Mouse (Mus musculus) forebrain, embryonic 16.5 days (tissue): ENCODE results near the gene Lhx1. TPM values are rescaled to one million over a fixed set of nuclear protein-coding genes. Genes with fewer than 3 reads are reported as not detected.
A peak's percentile ranks its signal among the peaks of the same experiment; 100 is the strongest.

Experiments used
- ATAC-seq: fragments of 200-750 bp; cut with Nextera tagmentation; 2 replicates; pipeline ENCODE4 v1.8.0; 2017; ENCODE audit warnings: mild to moderate bottlenecking, moderate library complexity
- H3K27ac ChIP-seq: fragments of 300-500 bp; sonication (generic); 2 replicates; pipeline ENCODE4 v1.5.1; 2014; ENCODE audit warnings: low read length, control low read depth
- H3K27me3 ChIP-seq: fragments of 300-500 bp; sonication (generic); replicated peaks from 2 replicates; pipeline ENCODE4 v1.6.1; 2014; ENCODE audit warnings: low read length; ENCODE audit not compliant: control insufficient read depth, insufficient read depth
- H3K36me3 ChIP-seq: fragments of 300-500 bp; sonication (generic); 2 replicates; pipeline ENCODE4 v1.6.1; 2014; ENCODE audit not compliant: control insufficient read depth, insufficient read depth
- H3K4me1 ChIP-seq: fragments of 300-500 bp; sonication (generic); replicated peaks from 2 replicates; pipeline ENCODE4 v1.6.1; 2014; ENCODE audit warnings: low read length; ENCODE audit not compliant: control insufficient read depth, insufficient read depth
- H3K4me2 ChIP-seq: fragments of 300-500 bp; sonication (generic); 2 replicates; pipeline ENCODE4 v1.6.1; 2014; ENCODE audit warnings: mild to moderate bottlenecking, low read length, control low read depth
- H3K4me3 ChIP-seq: fragments of 300-500 bp; sonication (generic); replicated peaks from 2 replicates; pipeline ENCODE4 v1.5.1; 2014; ENCODE audit warnings: mild to moderate bottlenecking, low read length, control low read depth
- H3K9ac ChIP-seq: fragments of 300-500 bp; sonication (generic); replicated peaks from 2 replicates; pipeline ENCODE4 v1.6.1; 2014; ENCODE audit warnings: low read depth, low read length, control low read depth
- H3K9me3 ChIP-seq: fragments of 300-500 bp; sonication (generic); 2 replicates; pipeline ENCODE4 v1.6.1; 2016; ENCODE audit warnings: low read length; ENCODE audit not compliant: control insufficient read depth
- WGBS: fragments of 180-500 bp; shearing (Covaris S2); extraction: QIAGEN DNeasy Blood & Tissue Kit; methylation state at CpG from one replicate; pipeline ENCODE4 v1.1.7; 2014; 5-methylcytosine and 5-hydroxymethylcytosine counted together
- polyA plus RNA-seq: library from polyadenylated mRNA; unstranded; fragments of >200 nt; fragmentation: Nextera tagmentation; extraction: Ambion mirVana; gene quantifications from 2 replicates; pipeline ENCODE4 v1.2.1, GENCODE M21; 2015

Lhx1 gene
- polyA plus RNA-seq, 1 experiment from 2014 or later: 3.0 TPM

GRCm38 (mm10) chr11:84529143-84529755 is 3.9 kb upstream of the Lhx1 start:
- H3K4me3 ChIP-seq: no peak overlapping the region
- no peaks in the 10 kb centered on the region for H3K36me3 ChIP-seq
- peaks cover 72% of the 10 kb centered on the region for H3K27me3 ChIP-seq
- H3K4me1 ChIP-seq: peaks cover 24% of the 10 kb centered on the region
- under 1% methylated on average over 24 of the region's 24 CpGs for WGBS
- H3K4me2 ChIP-seq: peak overlapping the region; percentile 16
- no peak overlapping the region for H3K9ac ChIP-seq
- H3K27ac ChIP-seq: no peak overlapping the region
- H3K9me3 ChIP-seq: no peaks in the 10 kb centered on the region
- no peak for ATAC-seq

- peaks cover 71% of the 10 kb centered on the region for H3K27me3 ChIP-seq
- H3K9me3 ChIP-seq: no peaks in the 10 kb centered on the region
- no peak for ATAC-seq
- no peak overlapping the region for H3K4me2 ChIP-seq
- H3K36me3 ChIP-seq: no peaks in the 10 kb centered on the region
- H3K4me1 ChIP-seq: peaks cover 31% of the 10 kb centered on the region
- no peak overlapping the region for H3K9ac ChIP-seq
- H3K27ac ChIP-seq: no peak overlapping the region
- H3K4me3 ChIP-seq: no peak overlapping the region
- 1% methylated on average over 29 of the region's 29 CpGs for WGBS
Measured at GRCm38 (mm10) chr11:84526976-84527860, 1.9 kb upstream of the Lhx1 start.

DNA sequence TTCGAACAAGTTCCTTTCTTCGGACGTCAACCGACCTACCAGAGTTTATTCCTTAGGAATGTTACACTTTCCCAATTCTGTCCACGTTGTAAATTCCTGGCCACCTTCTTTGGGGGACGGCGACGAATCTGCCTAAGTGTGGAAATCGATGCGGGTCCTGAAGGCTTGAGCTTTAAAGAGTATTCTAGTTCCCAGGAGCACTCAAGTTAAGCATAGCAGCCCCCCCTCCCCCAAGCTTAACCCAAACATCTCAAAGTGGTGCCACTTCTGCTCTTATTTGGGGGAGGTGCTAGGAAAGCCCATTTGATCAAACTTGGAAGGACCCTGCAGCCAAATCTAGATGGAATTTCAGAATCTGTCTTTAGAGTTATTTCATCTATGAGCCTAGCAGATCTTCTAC is 1.1 kb upstream of the Lhx1 start:
- no peaks in the 10 kb centered on the region for H3K36me3 ChIP-seq
- 1% methylated on average over 10 of the region's 10 CpGs for WGBS
- ATAC-seq: no peak
- H3K9ac ChIP-seq: no peak overlapping the region
- H3K27ac ChIP-seq: no peak overlapping the region
- peak overlapping the region; percentile 42 for H3K4me3 ChIP-seq
- peaks cover 67% of the 10 kb centered on the region for H3K27me3 ChIP-seq
- peaks cover 31% of the 10 kb centered on the region for H3K4me1 ChIP-seq
- H3K9me3 ChIP-seq: no peaks in the 10 kb centered on the region
- no peak overlapping the region for H3K4me2 ChIP-seq

GRCm38 (mm10) chr11:84524511-84525270 is 644 bp downstream of the Lhx1 start:
- Histone ChIP-seq H3K36me3 (no peaks in the 10 kb centered on the region), H3K27me3 (peaks cover 68% of the 10 kb centered on the region), H3K4me1 (peaks cover 31% of the 10 kb centered on the region), H3K4me2 (peak overlapping the region; percentile 65), H3K27ac (no peak overlapping the region), H3K9me3 (no peaks in the 10 kb centered on the region), H3K4me3 (peak overlapping the region; percentile 42), H3K9ac (0 out of 2 replicates have a peak overlapping the region, but pooled peaks have one; percentile 5)
- ATAC-seq: peak; percentile 13; the same call in 1 of the 2 replicates
- WGBS: under 1% methylated on average over 48 of the region's 48 CpGs

DNA sequence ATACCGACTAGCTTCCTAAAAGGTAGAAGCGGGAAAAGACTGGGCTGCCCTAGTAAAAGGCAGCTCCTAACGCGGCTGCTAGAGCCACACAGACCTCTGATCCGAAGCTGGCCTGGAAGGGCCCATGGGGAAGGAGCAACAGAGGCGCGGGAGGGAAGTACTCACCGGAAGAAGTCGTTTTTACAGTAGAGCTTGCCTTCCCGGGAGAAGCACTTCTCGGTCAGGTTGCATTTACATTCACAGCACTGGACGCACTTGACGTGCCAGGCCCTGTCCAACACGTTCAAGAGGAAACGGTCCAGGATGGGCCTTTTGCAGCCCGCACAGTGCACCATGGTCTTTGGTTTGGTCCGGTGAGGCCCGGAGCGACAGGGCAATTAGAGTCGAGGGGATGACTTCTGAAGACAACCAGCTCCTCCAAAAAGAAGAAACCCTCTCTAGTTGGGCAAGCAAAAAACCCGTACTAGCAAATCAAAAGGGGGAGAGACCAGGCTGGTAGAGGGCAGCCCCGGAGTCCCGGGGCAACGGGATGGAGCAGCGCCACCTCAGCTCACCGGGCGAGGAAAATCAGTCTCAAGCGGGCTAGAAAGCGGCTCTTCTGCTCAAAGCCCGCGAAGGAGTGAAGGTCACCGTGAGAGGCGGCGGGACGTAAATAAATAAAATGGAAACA is 1.4 kb downstream of the Lhx1 start:
- ATAC-seq: no peak
- no peak overlapping the region for H3K9ac ChIP-seq
- peak overlapping the region; percentile 42 for H3K4me3 ChIP-seq
- under 1% methylated on average over 35 of the region's 35 CpGs for WGBS
- peaks cover 68% of the 10 kb centered on the region for H3K27me3 ChIP-seq
- H3K4me2 ChIP-seq: no peak overlapping the region
- peaks cover 28% of the 10 kb centered on the region for H3K4me1 ChIP-seq
- no peaks in the 10 kb centered on the region for H3K9me3 ChIP-seq
- no peaks in the 10 kb centered on the region for H3K36me3 ChIP-seq
- no peak overlapping the region for H3K27ac ChIP-seq

DNA sequence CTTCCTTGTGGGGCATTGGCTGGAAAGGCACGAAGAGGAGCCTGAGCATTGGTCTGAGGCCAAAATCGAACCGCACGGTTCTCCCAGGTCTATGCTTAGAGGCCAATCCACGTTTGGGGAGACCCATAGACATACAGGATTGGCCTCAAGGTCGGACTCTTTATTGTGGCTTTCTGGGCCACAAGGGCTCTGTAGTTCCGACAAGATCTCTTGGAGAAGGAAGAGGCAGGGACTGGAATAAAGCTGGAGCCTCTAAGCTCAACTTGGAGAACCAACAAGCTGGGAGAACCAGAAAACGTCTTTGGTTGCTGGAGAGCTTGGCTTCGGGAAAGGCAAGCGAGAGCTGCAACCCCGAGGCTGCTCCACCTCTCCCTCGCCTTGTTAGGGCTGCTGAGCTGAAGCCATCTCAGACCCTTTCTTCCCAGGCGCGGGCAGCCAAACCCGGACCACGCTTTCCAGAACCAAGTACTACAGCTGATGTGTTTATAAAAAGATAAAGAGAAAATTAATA is 2.0 kb downstream of the Lhx1 start:
- Histone ChIP-seq H3K9ac (no peak overlapping the region), H3K9me3 (no peaks in the 10 kb centered on the region), H3K4me2 (no peak overlapping the region), H3K27ac (no peak overlapping the region), H3K27me3 (peaks cover 68% of the 10 kb centered on the region), H3K4me1 (peaks cover 26% of the 10 kb centered on the region), H3K4me3 (peak overlapping the region; percentile 42; the same call in 1 of the 2 replicates), H3K36me3 (no peaks in the 10 kb centered on the region)
- ATAC-seq: no peak
- 1% methylated on average over 16 of the region's 16 CpGs for WGBS

DNA sequence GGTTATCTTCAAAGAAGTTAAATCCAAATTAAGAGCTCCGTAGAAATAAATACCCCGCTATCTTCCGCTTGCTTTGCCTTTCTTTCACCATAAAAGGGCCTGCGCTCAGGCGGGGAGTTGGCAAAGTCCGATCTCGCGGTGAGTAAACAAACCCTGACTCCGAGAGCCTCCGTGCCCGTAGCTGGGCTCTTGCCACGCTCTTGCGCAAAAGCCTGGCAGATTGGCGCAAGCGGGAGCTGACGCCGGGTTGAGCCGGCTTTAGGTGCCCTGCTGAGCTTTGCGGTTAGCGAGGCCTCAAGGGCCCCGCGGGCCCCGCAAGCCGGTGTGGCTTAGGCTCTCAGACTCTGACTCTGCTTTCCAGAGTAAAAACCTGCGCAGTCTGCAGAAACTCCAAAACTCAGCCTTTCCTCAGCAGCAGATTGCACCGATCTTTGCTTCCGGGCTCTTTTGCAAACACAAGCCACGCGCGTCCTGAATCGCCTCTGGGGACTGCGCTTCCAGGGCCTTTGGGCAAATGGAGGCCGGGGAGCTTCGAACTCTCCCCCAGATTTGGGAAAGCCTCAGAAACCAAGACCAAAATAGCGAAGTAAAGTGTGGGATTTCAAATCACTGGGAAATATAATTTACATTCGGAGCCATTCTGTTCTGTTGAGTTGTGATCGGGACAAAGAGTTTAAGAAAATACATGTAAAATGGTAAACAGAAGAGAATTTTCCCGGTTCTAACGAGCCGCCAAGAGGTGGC is 2.6 kb downstream of the Lhx1 start:
- H3K27me3 ChIP-seq: peaks cover 63% of the 10 kb centered on the region
- H3K36me3 ChIP-seq: no peaks in the 10 kb centered on the region
- H3K9me3 ChIP-seq: no peaks in the 10 kb centered on the region
- no peak for ATAC-seq
- WGBS: under 1% methylated on average over 40 of the region's 40 CpGs
- peak overlapping the region; percentile 17 for H3K4me3 ChIP-seq
- H3K4me1 ChIP-seq: peaks cover 26% of the 10 kb centered on the region
- no peak overlapping the region for H3K4me2 ChIP-seq
- H3K9ac ChIP-seq: no peak overlapping the region
- H3K27ac ChIP-seq: no peak overlapping the region

DNA sequence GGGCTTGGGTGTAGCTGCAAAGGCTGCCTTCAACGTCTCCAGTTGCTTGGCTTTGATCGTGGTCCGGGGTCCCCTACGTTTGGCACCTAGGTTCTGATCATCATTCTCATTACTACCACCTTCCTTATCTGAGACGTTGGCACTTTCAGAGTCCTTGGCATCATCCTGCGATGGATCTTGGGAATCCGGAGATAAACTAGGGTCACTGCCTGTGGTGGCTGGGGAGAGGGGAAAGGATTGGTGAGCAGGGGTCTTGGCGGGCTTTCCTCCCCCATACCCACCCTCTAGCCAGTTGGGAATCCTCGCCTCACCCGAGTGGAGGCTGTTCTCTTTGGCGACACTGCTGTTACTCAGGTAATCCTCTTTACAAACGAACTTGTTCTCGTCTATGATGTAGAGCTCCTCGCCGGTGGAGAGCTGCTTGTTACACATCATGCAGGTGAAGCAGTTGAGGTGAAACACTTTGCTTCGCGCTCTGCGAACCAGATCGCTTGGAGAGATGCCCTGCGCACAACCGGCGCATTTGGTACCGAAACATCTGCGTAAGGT is 3.5 kb downstream of the Lhx1 start:
- Histone ChIP-seq H3K4me1 (peaks cover 26% of the 10 kb centered on the region), H3K9me3 (no peaks in the 10 kb centered on the region), H3K4me2 (no peak overlapping the region), H3K27me3 (peaks cover 64% of the 10 kb centered on the region), H3K9ac (no peak overlapping the region), H3K4me3 (no peak overlapping the region), H3K36me3 (no peaks in the 10 kb centered on the region), H3K27ac (no peak overlapping the region)
- 3% methylated on average over 24 of the region's 24 CpGs for WGBS
- ATAC-seq: no peak
